Mouse (Mus musculus) neural tube, embryonic 13.5 days (tissue): ENCODE measurements around the gene Clip1. TPM values are rescaled to one million over a fixed set of nuclear protein-coding genes. Genes with fewer than 3 reads are reported as not detected.
A peak's percentile ranks its signal among the peaks of the same experiment; 100 is the strongest.

ENCODE experiments used
- ATAC-seq: fragments of 200-750 bp; cut with Nextera tagmentation; 2 replicates; pipeline ENCODE4 v1.8.0; 2017; ENCODE audit warnings: low read depth, mild to moderate bottlenecking, moderate TSS enrichment, moderate library complexity
- H3K27ac ChIP-seq: fragments of 300-500 bp; sonication (generic); replicated peaks from 2 replicates; pipeline ENCODE4 v1.5.1; 2015; ENCODE audit warnings: moderate library complexity, mild to moderate bottlenecking, inconsistent platforms
- H3K27me3 ChIP-seq: fragments of 300-500 bp; sonication (generic); 2 replicates; pipeline ENCODE4 v1.6.1; 2015; ENCODE audit warnings: mild to moderate bottlenecking, inconsistent platforms
- H3K36me3 ChIP-seq: fragments of 300-500 bp; sonication (generic); 2 replicates; pipeline ENCODE4 v1.6.1; 2015; ENCODE audit warnings: mild to moderate bottlenecking, inconsistent platforms
- H3K4me1 ChIP-seq: fragments of 300-500 bp; sonication (generic); replicated peaks from 2 replicates; pipeline ENCODE4 v1.6.1; 2015; ENCODE audit warnings: inconsistent platforms
- H3K4me2 ChIP-seq: fragments of 300-500 bp; sonication (generic); 2 replicates; pipeline ENCODE4 v1.6.1; 2015; ENCODE audit warnings: inconsistent platforms, mild to moderate bottlenecking, moderate library complexity
- H3K4me3 ChIP-seq: fragments of 300-500 bp; sonication (generic); 2 replicates; pipeline ENCODE4 v1.5.1; 2015; ENCODE audit warnings: mild to moderate bottlenecking, inconsistent platforms
- H3K9ac ChIP-seq: fragments of 300-500 bp; sonication (generic); 2 replicates; pipeline ENCODE4 v1.6.1; 2015; ENCODE audit warnings: moderate library complexity, mild to moderate bottlenecking, inconsistent platforms
- H3K9me3 ChIP-seq: fragments of 300-500 bp; sonication (generic); 2 replicates; pipeline ENCODE4 v1.6.1; 2016; ENCODE audit warnings: inconsistent platforms
- WGBS: fragments of 180-500 bp; shearing (Covaris S2); methylation state at CpG from one replicate; pipeline ENCODE4 v1.1.7; 2015; 5-methylcytosine and 5-hydroxymethylcytosine counted together
- polyA plus RNA-seq: library from polyadenylated mRNA; unstranded; fragments of >200 nt; fragmentation: Nextera tagmentation; extraction: Ambion mirVana; gene quantifications from 2 replicates; pipeline ENCODE4 v1.2.1, GENCODE M21; 2015

The Clip1 gene
- polyA plus RNA-seq, 1 experiment from 2014 or later: 67.0 TPM

DNA sequence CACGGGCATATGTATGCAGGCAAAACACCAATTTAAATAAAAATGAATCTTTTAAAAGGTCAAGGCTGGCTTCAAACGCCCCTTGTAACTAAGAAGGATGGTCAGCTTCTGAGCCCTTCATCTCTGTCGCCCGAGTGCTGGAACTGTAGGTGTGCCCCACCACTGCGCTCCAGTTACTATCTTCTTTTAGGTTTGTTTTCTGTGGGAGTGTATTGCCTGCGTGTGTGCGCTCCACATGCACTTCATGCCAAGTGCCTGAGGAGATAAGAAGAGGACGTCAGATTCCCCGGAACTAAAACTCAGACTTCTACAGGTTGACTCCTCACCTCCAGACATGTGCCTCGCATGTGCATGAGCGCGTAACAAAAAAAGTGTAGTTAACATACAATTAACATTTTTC, 16.5 kb downstream of the Clip1 start:
- Histone ChIP-seq H3K27me3 (no peaks in the 10 kb centered on the region), H3K4me2 (no peak overlapping the region), H3K4me3 (no peak overlapping the region), H3K36me3 (no peaks in the 10 kb centered on the region), H3K9me3 (no peaks in the 10 kb centered on the region), H3K4me1 (peaks cover 34% of the 10 kb centered on the region), H3K27ac (no peak overlapping the region), H3K9ac (no peak overlapping the region)
- ATAC-seq: no peak
- 92% methylated on average over 12 of the region's 12 CpGs for WGBS

DNA sequence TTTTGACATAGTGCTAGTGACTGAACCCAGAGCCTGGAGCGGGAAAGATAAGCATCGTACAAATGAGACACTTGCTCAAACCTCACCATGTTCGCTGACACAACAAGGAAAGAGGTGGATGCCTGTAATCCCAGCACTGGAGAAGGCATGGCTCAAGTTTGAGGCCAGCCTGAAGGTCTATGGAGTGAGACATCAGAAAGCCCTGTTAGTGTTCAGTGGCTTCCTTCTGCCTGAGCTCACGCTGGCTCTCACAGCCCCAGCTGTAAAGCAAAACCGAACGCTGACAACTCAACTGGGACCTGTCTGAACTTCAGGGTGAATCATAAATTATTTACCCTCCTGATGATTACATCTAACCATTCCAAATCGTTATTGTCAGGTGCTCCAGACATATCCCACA, 18.5 kb downstream of the Clip1 start:
- no peaks in the 10 kb centered on the region for H3K36me3 ChIP-seq
- 77% methylated on average over 7 of the region's 7 CpGs for WGBS
- no peak overlapping the region for H3K27ac ChIP-seq
- H3K9me3 ChIP-seq: no peaks in the 10 kb centered on the region
- H3K9ac ChIP-seq: no peak overlapping the region
- ATAC-seq: no peak
- H3K4me1 ChIP-seq: peaks cover 22% of the 10 kb centered on the region
- H3K27me3 ChIP-seq: no peaks in the 10 kb centered on the region
- no peak overlapping the region for H3K4me2 ChIP-seq
- no peak overlapping the region for H3K4me3 ChIP-seq

- Histone ChIP-seq H3K27ac (no peak overlapping the region), H3K4me3 (no peak overlapping the region), H3K9me3 (no peaks in the 10 kb centered on the region), H3K36me3 (no peaks in the 10 kb centered on the region), H3K4me1 (peaks cover 15% of the 10 kb centered on the region), H3K4me2 (no peak overlapping the region), H3K9ac (no peak overlapping the region), H3K27me3 (no peaks in the 10 kb centered on the region)
- 71% methylated on average over 7 of the region's 7 CpGs for WGBS
- ATAC-seq: no peak
Measured at GRCm38 (mm10) chr5:123664329-123664728, 20.1 kb downstream of the Clip1 start.

DNA sequence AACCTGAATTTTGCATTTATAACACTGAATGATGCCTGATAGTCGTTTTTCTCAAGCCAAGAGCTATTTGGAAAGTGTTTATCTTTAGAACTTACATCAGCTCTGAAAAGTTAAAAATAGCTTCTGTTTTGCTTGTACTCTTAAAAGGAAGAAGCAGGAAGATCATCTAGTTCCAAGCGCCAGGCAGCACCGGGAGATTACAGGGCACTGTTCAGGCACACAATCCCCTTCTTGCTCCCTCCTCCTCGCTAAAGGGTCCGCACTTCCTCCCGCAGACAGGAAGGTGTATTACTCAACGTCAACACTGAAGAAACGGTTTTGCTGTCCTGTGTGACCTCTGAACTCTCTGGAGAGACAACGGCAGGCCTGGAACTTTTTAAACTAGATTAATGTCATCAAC, 22.4 kb downstream of the Clip1 start:
- no peaks in the 10 kb centered on the region for H3K27me3 ChIP-seq
- H3K9me3 ChIP-seq: no peaks in the 10 kb centered on the region
- no peak overlapping the region for H3K4me3 ChIP-seq
- no peak for ATAC-seq
- H3K9ac ChIP-seq: no peak overlapping the region
- peaks cover 15% of the 10 kb centered on the region for H3K4me1 ChIP-seq
- no peaks in the 10 kb centered on the region for H3K36me3 ChIP-seq
- 73% methylated on average over 9 of the region's 9 CpGs for WGBS
- H3K27ac ChIP-seq: no peak overlapping the region
- no peak overlapping the region for H3K4me2 ChIP-seq

DNA sequence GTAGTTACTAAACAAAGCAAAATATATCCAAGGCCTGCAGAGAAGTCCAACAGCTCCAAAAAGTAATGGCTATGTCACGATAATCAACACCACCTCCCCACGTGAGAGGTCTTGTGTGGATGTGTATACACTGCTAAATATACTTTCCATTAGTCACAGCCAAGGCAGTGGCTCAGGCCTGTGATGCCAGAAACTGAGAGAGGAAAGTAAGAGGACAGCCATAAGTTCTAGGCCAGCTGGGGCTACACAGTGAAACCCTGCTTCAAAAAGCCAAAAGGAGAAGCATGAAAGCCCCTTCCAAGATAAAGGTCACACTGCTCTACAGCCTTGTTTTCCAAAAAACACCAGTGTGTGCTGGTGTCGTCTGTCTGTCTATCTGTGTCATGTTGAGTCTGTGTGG, 22.8 kb downstream of the Clip1 start:
- H3K9me3 ChIP-seq: no peaks in the 10 kb centered on the region
- no peak overlapping the region for H3K4me3 ChIP-seq
- no peak overlapping the region for H3K9ac ChIP-seq
- H3K4me2 ChIP-seq: no peak overlapping the region
- H3K27me3 ChIP-seq: no peaks in the 10 kb centered on the region
- WGBS: 85% methylated on average over 3 of the region's 3 CpGs
- H3K27ac ChIP-seq: no peak overlapping the region
- no peak for ATAC-seq
- no peaks in the 10 kb centered on the region for H3K36me3 ChIP-seq
- peaks cover 12% of the 10 kb centered on the region for H3K4me1 ChIP-seq

- Histone ChIP-seq H3K4me3 (no peak overlapping the region), H3K9ac (no peak overlapping the region), H3K27me3 (no peaks in the 10 kb centered on the region), H3K36me3 (peaks cover 26% of the 10 kb centered on the region), H3K4me1 (peaks cover 3% of the 10 kb centered on the region; the same call in 1 of the 2 replicates), H3K27ac (0 out of 2 replicates have a peak overlapping the region, but pooled peaks have one; percentile 3), H3K9me3 (no peaks in the 10 kb centered on the region), H3K4me2 (no peak overlapping the region)
- 71% methylated on average over 7 of the region's 7 CpGs for WGBS
- ATAC-seq: no peak
Measured at GRCm38 (mm10) chr5:123657651-123658050, 26.8 kb downstream of the Clip1 start.

DNA sequence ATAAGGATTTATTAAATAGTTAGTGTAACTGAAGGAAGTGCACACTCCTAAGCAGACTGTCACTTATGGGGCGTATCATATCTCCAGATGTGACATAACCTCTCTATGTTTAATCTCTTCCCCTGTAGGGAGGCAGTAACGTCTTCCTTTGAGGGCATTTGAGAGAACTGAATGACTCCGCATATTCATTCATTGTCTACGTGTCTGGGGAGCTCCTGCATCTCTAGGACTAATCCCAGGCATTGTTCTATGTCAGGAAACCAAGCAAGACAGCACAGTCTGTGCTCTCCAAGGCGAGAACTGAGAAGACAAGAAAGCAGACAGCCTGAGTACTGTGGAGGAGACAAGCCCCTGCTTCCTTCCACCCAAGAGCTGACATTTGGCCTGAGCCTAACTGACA, 29.5 kb downstream of the Clip1 start:
- Histone ChIP-seq H3K36me3 (peaks cover 37% of the 10 kb centered on the region), H3K27ac (0 out of 2 replicates have a peak overlapping the region, but pooled peaks have one; percentile 9), H3K9me3 (no peaks in the 10 kb centered on the region), H3K4me2 (no peak overlapping the region), H3K27me3 (no peaks in the 10 kb centered on the region), H3K4me3 (no peak overlapping the region), H3K9ac (no peak overlapping the region), H3K4me1 (peaks cover 3% of the 10 kb centered on the region; the same call in 1 of the 2 replicates)
- WGBS: 62% methylated on average over 5 of the region's 5 CpGs
- ATAC-seq: no peak

DNA sequence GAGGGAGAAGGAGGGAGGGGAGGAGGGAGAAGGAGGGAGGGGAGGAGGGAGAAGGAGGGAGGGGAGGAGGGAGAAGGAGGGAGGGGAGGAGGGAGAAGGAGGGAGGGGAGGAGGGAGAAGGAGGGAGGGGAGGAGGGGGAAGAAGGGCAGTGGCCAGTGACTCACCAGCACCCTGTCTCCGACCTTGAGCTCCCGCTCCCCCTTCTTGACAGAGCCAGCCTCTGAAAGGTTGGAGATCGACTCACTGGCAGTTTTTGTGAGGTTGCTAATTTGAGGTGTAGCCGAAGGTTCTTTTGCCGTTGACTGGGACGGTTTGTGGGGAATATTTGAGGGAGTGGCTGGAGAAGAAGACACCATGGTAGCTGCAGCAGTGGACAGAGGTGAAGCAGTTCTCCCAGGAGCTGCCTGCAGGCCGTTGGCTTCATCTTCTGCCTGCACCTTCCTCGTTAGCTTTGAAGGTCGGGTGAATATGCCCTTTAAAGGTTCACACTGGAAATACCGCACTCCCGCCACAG, 31.1 kb downstream of the Clip1 start:
- WGBS: 89% methylated on average over 11 of the region's 11 CpGs
- no peaks in the 10 kb centered on the region for H3K27me3 ChIP-seq
- ATAC-seq: no peak
- no peaks in the 10 kb centered on the region for H3K9me3 ChIP-seq
- no peak overlapping the region for H3K4me3 ChIP-seq
- no peaks in the 10 kb centered on the region for H3K4me1 ChIP-seq
- H3K27ac ChIP-seq: no peak overlapping the region
- no peak overlapping the region for H3K4me2 ChIP-seq
- peaks cover 46% of the 10 kb centered on the region for H3K36me3 ChIP-seq
- H3K9ac ChIP-seq: no peak overlapping the region

DNA sequence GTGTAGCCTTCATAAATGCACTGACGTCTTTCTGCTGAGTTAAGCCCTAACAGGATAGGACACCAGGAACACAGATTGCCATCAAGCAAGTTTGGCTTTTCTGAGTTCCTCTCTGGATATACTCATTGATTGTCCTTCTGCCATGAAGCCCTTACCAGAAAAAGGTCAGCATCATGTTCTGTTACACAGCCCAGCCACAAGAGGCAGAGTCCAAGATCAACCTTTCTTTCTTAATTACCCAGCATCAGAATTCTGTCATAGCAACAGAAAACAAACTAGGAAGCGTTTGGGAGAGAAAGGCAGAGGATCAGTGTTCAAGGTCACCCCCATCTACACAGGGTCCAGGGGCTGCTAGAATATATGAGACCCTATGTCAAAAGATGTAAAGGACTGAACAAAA, 33.6 kb downstream of the Clip1 start:
- WGBS: 76% methylated on average over 2 of the region's 2 CpGs

GRCm38 (mm10) chr5:123642401-123642800, 42.0 kb downstream of the Clip1 start:
- Histone ChIP-seq H3K36me3 (peaks cover 83% of the 10 kb centered on the region), H3K4me3 (no peak overlapping the region), H3K9me3 (no peaks in the 10 kb centered on the region), H3K27me3 (no peaks in the 10 kb centered on the region), H3K9ac (no peak overlapping the region), H3K27ac (no peak overlapping the region), H3K4me2 (no peak overlapping the region), H3K4me1 (0 out of 2 replicates have a peak, but pooled peaks cover 4% of the 10 kb centered on the region)
- 93% methylated on average over 17 of the region's 17 CpGs for WGBS
- no peak for ATAC-seq

More for the DNA sequence above, 33.6 kb downstream of the Clip1 start:
- ATAC-seq: no peak
- peaks cover 68% of the 10 kb centered on the region for H3K36me3 ChIP-seq
- no peak overlapping the region for H3K9ac ChIP-seq
- no peak overlapping the region for H3K4me2 ChIP-seq
- H3K27me3 ChIP-seq: no peaks in the 10 kb centered on the region
- no peak overlapping the region for H3K4me3 ChIP-seq
- no peak overlapping the region for H3K27ac ChIP-seq
- H3K4me1 ChIP-seq: no peaks in the 10 kb centered on the region
- no peaks in the 10 kb centered on the region for H3K9me3 ChIP-seq

- Histone ChIP-seq H3K4me3 (no peak overlapping the region), H3K27me3 (no peaks in the 10 kb centered on the region), H3K27ac (no peak overlapping the region), H3K36me3 (peaks cover 81% of the 10 kb centered on the region), H3K4me2 (no peak overlapping the region), H3K9ac (no peak overlapping the region), H3K9me3 (no peaks in the 10 kb centered on the region), H3K4me1 (0 out of 2 replicates have a peak, but pooled peaks cover 4% of the 10 kb centered on the region)
- ATAC-seq: no peak
- WGBS: 92% methylated on average over 7 of the region's 7 CpGs
Measured at GRCm38 (mm10) chr5:123641259-123641900, 43.0 kb downstream of the Clip1 start.

DNA sequence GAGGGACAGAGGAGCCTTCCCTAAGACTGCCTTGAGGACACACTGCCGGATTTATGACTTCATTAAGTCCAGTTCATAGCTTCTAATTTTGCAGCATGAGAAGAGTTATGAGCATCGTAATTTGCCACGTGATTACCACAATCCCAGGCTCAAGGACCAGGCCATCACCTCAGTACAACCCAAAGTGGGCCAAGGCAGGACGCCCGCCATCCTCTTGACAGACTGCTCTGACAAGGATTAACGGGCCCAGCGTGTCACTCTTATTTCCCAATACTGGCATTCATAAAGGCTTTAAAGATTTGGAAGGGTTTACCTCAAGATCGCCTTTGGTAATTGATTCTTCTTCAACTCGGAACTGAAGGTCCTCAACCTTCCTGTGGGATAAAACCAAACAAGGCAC, 44.2 kb downstream of the Clip1 start:
- Histone ChIP-seq H3K36me3 (peaks cover 79% of the 10 kb centered on the region), H3K9ac (no peak overlapping the region), H3K4me2 (no peak overlapping the region), H3K27ac (no peak overlapping the region), H3K9me3 (no peaks in the 10 kb centered on the region), H3K4me1 (0 out of 2 replicates have a peak, but pooled peaks cover 4% of the 10 kb centered on the region), H3K27me3 (no peaks in the 10 kb centered on the region), H3K4me3 (no peak overlapping the region)
- peak; percentile 47; the same call in 1 of the 2 replicates for ATAC-seq
- WGBS: 72% methylated on average over 9 of the region's 9 CpGs

- H3K36me3 ChIP-seq: peaks cover 51% of the 10 kb centered on the region
- no peaks in the 10 kb centered on the region for H3K9me3 ChIP-seq
- 92% methylated on average over 10 of the region's 10 CpGs for WGBS
- no peak overlapping the region for H3K9ac ChIP-seq
- H3K27me3 ChIP-seq: no peaks in the 10 kb centered on the region
- H3K4me3 ChIP-seq: no peak overlapping the region
- ATAC-seq: no peak
- no peaks in the 10 kb centered on the region for H3K4me1 ChIP-seq
- no peak overlapping the region for H3K27ac ChIP-seq
- no peak overlapping the region for H3K4me2 ChIP-seq
Measured at GRCm38 (mm10) chr5:123631210-123631609, 53.2 kb downstream of the Clip1 start.
